Mouse (Mus musculus): ENCODE results near the gene Spem1. TPM values are rescaled to one million over a fixed set of nuclear protein-coding genes. Genes with fewer than 3 reads are reported as not detected.

Gene Spem1
- polyA plus RNA-seq, 1 experiment from 2014 or later = not detected

- ATAC-seq (no peak), DNase-seq (peak; percentile 64)
- H3K4me2 ChIP-seq (ENCODE audit: low read depth, low read length) = peak overlapping the region; percentile 87
- H3K9me3 ChIP-seq (ENCODE audit: low read length) = no peaks in the 10 kb centered on the region
- H3K27me3 ChIP-seq (ENCODE audit: insufficient read depth, low read length) = peaks cover 70% of the 10 kb centered on the region
- no peaks in the 10 kb centered on the region for H3K36me3 ChIP-seq (replicated peaks; ENCODE audit: insufficient read depth, low read length)
- no peak overlapping the region for H3K27ac ChIP-seq (ENCODE audit: low read depth)
- peak overlapping the region; percentile 37 for H3K4me3 ChIP-seq (ENCODE audit: low read depth, low read length)
- peaks cover 47% of the 10 kb centered on the region for H3K4me1 ChIP-seq (ENCODE audit: insufficient read depth)
- TF ChIP-seq EP300 (IDR thresholded peaks at IDR 0.05; ENCODE audit: low read depth) (no peak), CTCF (IDR thresholded peaks at IDR 0.05; ENCODE audit: low read depth) (no peak)
- H3K9ac ChIP-seq (replicated peaks) = peak overlapping the region; percentile 24; the same call in 1 of the 2 replicates
- WGBS (ENCODE audit: insufficient replicate concordance) = 2% methylated on average over 36 of the region's 36 CpGs
Measured at GRCm38 (mm10) chr11:69800392-69801197, 21.4 kb downstream of the Spem1 start.

- no peaks in the 10 kb centered on the region for H3K9me3 ChIP-seq (ENCODE audit: low read length)
- 1% methylated on average over 11 of the region's 11 CpGs for WGBS (ENCODE audit: insufficient replicate concordance)
- DNase-seq (no peak), ATAC-seq (no peak)
- TF ChIP-seq CTCF (IDR thresholded peaks at IDR 0.05; ENCODE audit: low read depth) = no peak
- TF ChIP-seq EP300 (IDR thresholded peaks at IDR 0.05; ENCODE audit: low read depth) = no peak
- H3K36me3 ChIP-seq (replicated peaks; ENCODE audit: insufficient read depth, low read length) = no peaks in the 10 kb centered on the region
- H3K4me3 ChIP-seq (ENCODE audit: low read depth, low read length) = peak overlapping the region; percentile 37; the same call in 1 of the 2 replicates
- peak overlapping the region; percentile 87 for H3K4me2 ChIP-seq (ENCODE audit: low read depth, low read length)
- peaks cover 49% of the 10 kb centered on the region for H3K4me1 ChIP-seq (ENCODE audit: insufficient read depth)
- H3K27ac ChIP-seq (ENCODE audit: low read depth) = no peak overlapping the region
- no peak overlapping the region for H3K9ac ChIP-seq (replicated peaks)
- H3K27me3 ChIP-seq (ENCODE audit: insufficient read depth, low read length) = peaks cover 65% of the 10 kb centered on the region
Measured at GRCm38 (mm10) chr11:69800138-69800391, 21.9 kb downstream of the Spem1 start.

- TF ChIP-seq CTCF (IDR thresholded peaks at IDR 0.05; ENCODE audit: low read depth) (no peak), EP300 (IDR thresholded peaks at IDR 0.05; ENCODE audit: low read depth) (no peak)
Measured at GRCm38 (mm10) chr11:69799394-69800137, 22.4 kb downstream of the Spem1 start.

GRCm38 (mm10) chr11:69797924-69798323, 24.1 kb downstream of the Spem1 start:
- Histone ChIP-seq H3K27ac (ENCODE audit: low read depth) (no peak overlapping the region), H3K36me3 (replicated peaks; ENCODE audit: insufficient read depth, low read length) (no peaks in the 10 kb centered on the region), H3K9me3 (ENCODE audit: low read length) (no peaks in the 10 kb centered on the region), H3K27me3 (ENCODE audit: insufficient read depth, low read length) (peaks cover 43% of the 10 kb centered on the region), H3K4me1 (ENCODE audit: insufficient read depth) (peaks cover 36% of the 10 kb centered on the region), H3K9ac (replicated peaks) (no peak overlapping the region), H3K4me2 (ENCODE audit: low read depth, low read length) (no peak overlapping the region), H3K4me3 (ENCODE audit: low read depth, low read length) (no peak overlapping the region)
- 74% methylated on average over 7 of the region's 7 CpGs for WGBS (ENCODE audit: insufficient replicate concordance)
- TF ChIP-seq CTCF (IDR thresholded peaks at IDR 0.05; ENCODE audit: low read depth) (no peak), EP300 (IDR thresholded peaks at IDR 0.05; ENCODE audit: low read depth) (no peak)
- DNase-seq (no peak), ATAC-seq (no peak)

More at GRCm38 (mm10) chr11:69799394-69800137, 22.4 kb downstream of the Spem1 start:
- WGBS (ENCODE audit: insufficient replicate concordance) = 29% methylated on average over 12 of the region's 12 CpGs
- peaks cover 51% of the 10 kb centered on the region for H3K4me1 ChIP-seq (ENCODE audit: insufficient read depth)
- H3K4me3 ChIP-seq (ENCODE audit: low read depth, low read length) = no peak overlapping the region
- no peak overlapping the region for H3K27ac ChIP-seq (ENCODE audit: low read depth)
- H3K4me2 ChIP-seq (ENCODE audit: low read depth, low read length) = 0 out of 2 replicates have a peak overlapping the region, but pooled peaks have one; percentile 87
- no peak overlapping the region for H3K9ac ChIP-seq (replicated peaks)
- H3K36me3 ChIP-seq (replicated peaks; ENCODE audit: insufficient read depth, low read length) = no peaks in the 10 kb centered on the region
- peaks cover 60% of the 10 kb centered on the region for H3K27me3 ChIP-seq (ENCODE audit: insufficient read depth, low read length)
- ATAC-seq = no peak
- DNase-seq = peak; percentile 53
- H3K9me3 ChIP-seq (ENCODE audit: low read length) = no peaks in the 10 kb centered on the region

GRCm38 (mm10) chr11:69795983-69796435, 26.0 kb downstream of the Spem1 start:
- no peak for TF ChIP-seq CTCF (IDR thresholded peaks at IDR 0.05; ENCODE audit: low read depth)
- no peak for TF ChIP-seq EP300 (IDR thresholded peaks at IDR 0.05; ENCODE audit: low read depth)
- Histone ChIP-seq H3K27me3 (ENCODE audit: insufficient read depth, low read length) (peaks cover 24% of the 10 kb centered on the region), H3K9ac (replicated peaks) (peak overlapping the region; percentile 56; the same call in 1 of the 2 replicates), H3K36me3 (replicated peaks; ENCODE audit: insufficient read depth, low read length) (no peaks in the 10 kb centered on the region), H3K4me1 (ENCODE audit: insufficient read depth) (peaks cover 21% of the 10 kb centered on the region), H3K9me3 (ENCODE audit: low read length) (no peaks in the 10 kb centered on the region), H3K4me3 (ENCODE audit: low read depth, low read length) (peak overlapping the region; percentile 51), H3K27ac (ENCODE audit: low read depth) (no peak overlapping the region), H3K4me2 (ENCODE audit: low read depth, low read length) (peak overlapping the region; percentile 91)
- DNase-seq (no peak), ATAC-seq (no peak)
- WGBS (ENCODE audit: insufficient replicate concordance) = 4% methylated on average over 13 of the region's 13 CpGs
